In genomic region chr4:32863447-32864130, GRCm38 (mm10) we compare ENCODE assay signal across 8 mouse cellular contexts.
DNase-seq lines count a peak whose midpoint lies in the region; ATAC-seq and TF ChIP-seq lines count a peak whose summit lies in the region.

No protein-coding gene starts in this region.

- H3K36me3 ChIP-seq in embryonic facial prominence, embryonic 13.5 days = no peaks in the 10 kb centered on the region
- no peaks in the 10 kb centered on the region for H3K36me3 ChIP-seq in intestine, postnatal 0 days (ENCODE audit: control insufficient read depth, insufficient read depth)
- H3K36me3 ChIP-seq in neural tube, embryonic 12.5 days = no peaks in the 10 kb centered on the region

- intact Hi-C loops in left cerebral cortex, adult 2 months (cut with DNase I) = loop anchor here (2.0 kb wide), 1 partner anchor 75 kb away; no protein-coding TSS in a partner anchor
- intact Hi-C loops in left cerebral cortex, postnatal 10 days (cut with DNase I) = loop anchor here (10.0 kb wide), 1 partner anchor 61 kb away; no protein-coding TSS in a partner anchor

- H3K4me3 ChIP-seq in left cerebral cortex, adult 2 months = peak overlapping the region; percentile 51
- peak overlapping the region; percentile 4; the same call in 1 of the 2 replicates for H3K4me3 ChIP-seq in embryonic facial prominence, embryonic 13.5 days
- H3K4me3 ChIP-seq in intestine, postnatal 0 days (ENCODE audit: low read depth, low read length) = no peak overlapping the region
- H3K4me3 ChIP-seq in neural tube, embryonic 12.5 days = peak overlapping the region; percentile 31

- peak overlapping the region; percentile 46 for H3K4me2 ChIP-seq in embryonic facial prominence, embryonic 13.5 days
- 0 out of 2 replicates have a peak overlapping the region, but pooled peaks have one; percentile 9 for H3K4me2 ChIP-seq in intestine, postnatal 0 days (replicated peaks; ENCODE audit: low read depth)
- peak overlapping the region; percentile 65 for H3K4me2 ChIP-seq in neural tube, embryonic 12.5 days (replicated peaks)

- H3K27ac ChIP-seq in left cerebral cortex, adult 2 months = peak overlapping the region; percentile 76; the same call in 1 of the 2 replicates
- H3K27ac ChIP-seq in embryonic facial prominence, embryonic 13.5 days = no peak overlapping the region
- no peak overlapping the region for H3K27ac ChIP-seq in intestine, postnatal 0 days (ENCODE audit: low read depth, low read length)
- peak overlapping the region; percentile 42 for H3K27ac ChIP-seq in neural tube, embryonic 12.5 days

- H3K4me1 ChIP-seq in embryonic facial prominence, embryonic 13.5 days = peaks cover 27% of the 10 kb centered on the region
- no peaks in the 10 kb centered on the region for H3K4me1 ChIP-seq in intestine, postnatal 0 days (replicated peaks; ENCODE audit: control insufficient read depth, insufficient read depth, low read length)
- peaks cover 48% of the 10 kb centered on the region for H3K4me1 ChIP-seq in neural tube, embryonic 12.5 days

- WGBS in embryonic facial prominence, embryonic 13.5 days = 20% methylated on average over 12 of the region's 12 CpGs
- whole genome bisulfite sequencing in intestine, postnatal 0 days = 29% methylated on average over 12 of the region's 12 CpGs
- WGBS in neural tube, embryonic 12.5 days = 3% methylated on average over 12 of the region's 12 CpGs

- peak in 1 of 2 experiments; percentile 26 for DNase-seq in left cerebral cortex, adult 2 months (ENCODE audit: extremely low spot score in 1 of 2, low spot score in 2 of 2)
- DNase-seq in left cerebral cortex, postnatal 10 days (ENCODE audit: extremely low spot score in 1 of 2, low spot score in 2 of 2) = no peak
- no peak for DNase-seq in lung, postnatal 25 days (ENCODE audit: low spot score)
- no peak for DNase-seq in kidney, postnatal 4 days

- H3K9me3 ChIP-seq in embryonic facial prominence, embryonic 13.5 days = no peaks in the 10 kb centered on the region
- no peaks in the 10 kb centered on the region for H3K9me3 ChIP-seq in intestine, postnatal 0 days (ENCODE audit: control insufficient read depth)
- no peaks in the 10 kb centered on the region for H3K9me3 ChIP-seq in neural tube, embryonic 12.5 days

- H3K27me3 ChIP-seq in embryonic facial prominence, embryonic 13.5 days = no peaks in the 10 kb centered on the region
- no peaks in the 10 kb centered on the region for H3K27me3 ChIP-seq in intestine, postnatal 0 days (replicated peaks; ENCODE audit: control insufficient read depth, insufficient read depth, low read length)
- peaks cover 5% of the 10 kb centered on the region; the same call in 1 of the 2 replicates for H3K27me3 ChIP-seq in neural tube, embryonic 12.5 days (replicated peaks)

- ATAC-seq in embryonic facial prominence, embryonic 13.5 days (ENCODE audit: insufficient number of reproducible peaks, insufficient read depth, low FRiP score, low TSS enrichment, low read depth) = no peak
- no peak for ATAC-seq in intestine, postnatal 0 days
- peak; percentile 27 for ATAC-seq in neural tube, embryonic 12.5 days (ENCODE audit: low FRiP score, low read depth)
- ATAC-seq in monocyte, adult 5-6 weeks (replicated peaks; ENCODE audit: insufficient number of reproducible peaks, low FRiP score, low TSS enrichment, poor library complexity, severe bottlenecking) = no peak

- H3K9ac ChIP-seq in embryonic facial prominence, embryonic 13.5 days = peak overlapping the region; percentile 33; the same call in 1 of the 2 replicates
- H3K9ac ChIP-seq in intestine, postnatal 0 days (ENCODE audit: low read depth, low read length) = no peak overlapping the region
- peak overlapping the region; percentile 42 for H3K9ac ChIP-seq in neural tube, embryonic 12.5 days

- no peak for TF ChIP-seq CTCF in left cerebral cortex, adult 2 months (IDR thresholded peaks at IDR 0.05)
- TF ChIP-seq CTCF in intestine, postnatal 0 days (IDR thresholded peaks at IDR 0.05; ENCODE audit: low read depth) = no peak

Comparison
In these comparisons a context has a peak if more than half of its experiments do, and no peak if none do; other contexts are left out.
1. H3K27ac ChIP-seq: peak in left cerebral cortex, adult 2 months (single experiment) and neural tube, embryonic 12.5 days (single experiment); none in embryonic facial prominence, embryonic 13.5 days (single experiment) and intestine, postnatal 0 days (single experiment).
2. H3K4me2 ChIP-seq: peak in every context shown above with its lines; median percentile 65 in neural tube, embryonic 12.5 days; 46 in embryonic facial prominence, embryonic 13.5 days; 9 in intestine, postnatal 0 days.